Mouse (Mus musculus) C2C12 (cell line): ENCODE data around the gene Foxn3.

ENCODE experiments used
- CEBPB ChIP-seq: IDR thresholded peaks from one replicate; pipeline ENCODE4 v1.6.1; 2011; ENCODE audit warnings: low read depth, mild to moderate bottlenecking, control low read depth, moderate library complexity
- CTCF ChIP-seq: IDR thresholded peaks from one replicate; pipeline ENCODE4 v1.5.1; 2011; ENCODE audit not compliant: control insufficient read depth, insufficient read depth, insufficient read length
- FOSL1 ChIP-seq: IDR thresholded peaks from one replicate; pipeline ENCODE4 v1.8.0; 2011; ENCODE audit warnings: mild to moderate bottlenecking, low read length; ENCODE audit not compliant: poor library complexity, insufficient read depth, severe bottlenecking
- MYOG ChIP-seq: IDR thresholded peaks from one replicate; pipeline ENCODE4 v1.6.1; 2011; ENCODE audit not compliant: control insufficient read depth, insufficient read length; ENCODE audit errors: extremely low read depth
- USF1 ChIP-seq: IDR thresholded peaks from one replicate; pipeline ENCODE4 v1.6.1; 2011; ENCODE audit warnings: low read depth, mild to moderate bottlenecking, control low read depth, moderate library complexity

- TF ChIP-seq USF1 (no peak), CTCF (no peak), MYOG (no peak), FOSL1 (no peak), CEBPB (no peak)
These were observed 65.0 kb downstream of the Foxn3 start for GRCm38 (mm10) chr12:99498189-99498977.
